Mouse (Mus musculus) CH12.LX (cell line): ENCODE results near the gene Mtnr1b. TPM values are rescaled to one million over a fixed set of nuclear protein-coding genes. Genes with fewer than 3 reads are reported as not detected.

Source experiments
- DNase-seq: peaks from one replicate; pipeline ENCODE4 v3.0.0-alpha.2; 2013; ENCODE audit errors: extremely low read depth
- H3K27ac ChIP-seq: 2 replicates; pipeline ENCODE4 v1.5.1; 2012; ENCODE audit warnings: low read depth, mild to moderate bottlenecking, control low read depth, moderate library complexity; ENCODE audit not compliant: insufficient read depth
- H3K27me3 ChIP-seq: replicated peaks from 2 replicates; pipeline ENCODE3; 2012; ENCODE audit warnings: inconsistent platforms
- H3K36me3 ChIP-seq, 2 experiments: replicated peaks in 1 of 2; 2 replicates each; pipeline versions ENCODE3 to v1.6.1; 2012; ENCODE audit warnings: inconsistent platforms in 1 of 2, low read length in 1 of 2, mild to moderate bottlenecking in 1 of 2, mixed read lengths in 1 of 2, moderate library complexity in 1 of 2; ENCODE audit not compliant: control insufficient read depth in 1 of 2, insufficient read depth in 1 of 2
- H3K4me1 ChIP-seq, 2 experiments: 2 replicates each; pipeline ENCODE4 v1.6.1; 2012; ENCODE audit warnings: inconsistent platforms in 1 of 2, moderate library complexity in 1 of 2; ENCODE audit not compliant: insufficient read depth in 2 of 2, control insufficient read depth in 1 of 2
- H3K4me2 ChIP-seq: 2 replicates; pipeline ENCODE4 v1.6.1; 2012; ENCODE audit warnings: low read depth, mild to moderate bottlenecking, control low read depth; ENCODE audit not compliant: poor library complexity, insufficient read depth, severe bottlenecking
- H3K4me3 ChIP-seq, 3 experiments: fragments of 150-350 bp in 1 of 3; sonication (generic) in 1 of 3; replicated peaks in 1 of 3; 2 replicates each; pipeline versions ENCODE3 to v1.5.1; 2011 to 2012; ENCODE audit warnings: low read depth in 2 of 3, low read length in 2 of 3, mild to moderate bottlenecking in 2 of 3, moderate library complexity in 2 of 3, control low read depth in 1 of 3, improper control_type of control experiment in 1 of 3, inconsistent platforms in 1 of 3, mixed read lengths in 1 of 3; ENCODE audit not compliant: poor library complexity in 1 of 3
- H3K79me2 ChIP-seq: replicated peaks from 2 replicates; pipeline ENCODE4 v1.6.1; 2012; ENCODE audit warnings: mild to moderate bottlenecking, moderate library complexity; ENCODE audit not compliant: control insufficient read depth, poor library complexity, insufficient read depth, severe bottlenecking; ENCODE audit errors: extremely low read depth
- H3K9ac ChIP-seq: 2 replicates; pipeline ENCODE4 v1.6.1; 2012; ENCODE audit warnings: low read depth, mild to moderate bottlenecking, control low read depth, moderate library complexity; ENCODE audit not compliant: insufficient read depth
- H3K9me3 ChIP-seq: replicated peaks from 2 replicates; pipeline ENCODE3; 2012; ENCODE audit warnings: low read length, inconsistent platforms, mixed read lengths
- BHLHE40 ChIP-seq: IDR thresholded peaks from 2 replicates; pipeline ENCODE4 v1.6.1; 2011; ENCODE audit warnings: mild to moderate bottlenecking, low read depth, low read length, improper control_type of control experiment
- CHD2 ChIP-seq: IDR thresholded peaks from 2 replicates; pipeline ENCODE4 v1.6.1; 2011; ENCODE audit warnings: low read length, improper control_type of control experiment
- CTCF ChIP-seq, 2 experiments: IDR thresholded peaks in 1 of 2; conservative IDR thresholded peaks in 1 of 2; 2 replicates each; pipeline ENCODE4 v1.5.1; 2011 to 2012; ENCODE audit warnings: low read depth in 2 of 2, low read length in 2 of 2, improper control_type of control experiment in 1 of 2, inconsistent platforms in 1 of 2, mild to moderate bottlenecking in 1 of 2, moderate library complexity in 1 of 2
- ELF1 ChIP-seq: IDR thresholded peaks from 2 replicates; pipeline ENCODE4 v1.6.1; 2014; ENCODE audit warnings: low read depth, mild to moderate bottlenecking, inconsistent platforms, low read length, improper control_type of control experiment
- ETS1 ChIP-seq: conservative IDR thresholded peaks from 2 replicates; pipeline ENCODE4 v1.6.1; 2012; ENCODE audit warnings: low read depth, mild to moderate bottlenecking, inconsistent platforms, low read length, improper control_type of control experiment, moderate library complexity
- HCFC1 ChIP-seq: IDR thresholded peaks from 2 replicates; pipeline ENCODE4 v1.6.1; 2012; ENCODE audit warnings: low read depth, mild to moderate bottlenecking, inconsistent platforms, low read length, improper control_type of control experiment
- IRF4 ChIP-seq: IDR thresholded peaks from 2 replicates; pipeline ENCODE4 v1.6.1; 2014; ENCODE audit warnings: low read depth, mild to moderate bottlenecking, inconsistent platforms, low read length, improper control_type of control experiment
- JUN ChIP-seq: IDR thresholded peaks from 2 replicates; pipeline ENCODE4 v1.6.1; 2011; ENCODE audit warnings: low read depth, mild to moderate bottlenecking, low read length, improper control_type of control experiment, moderate library complexity; ENCODE audit not compliant: insufficient read depth
- JUND ChIP-seq: conservative IDR thresholded peaks from 2 replicates; pipeline ENCODE4 v1.6.1; 2011; ENCODE audit warnings: low read depth, low read length, improper control_type of control experiment
- KAT2A ChIP-seq: IDR thresholded peaks from 2 replicates; pipeline ENCODE4 v1.6.1; 2012; ENCODE audit warnings: low read length, improper control_type of control experiment, inconsistent platforms; ENCODE audit not compliant: insufficient replicate concordance
- MAFK ChIP-seq: IDR thresholded peaks from 2 replicates; pipeline ENCODE4 v1.6.1; 2011; ENCODE audit warnings: low read length, improper control_type of control experiment; ENCODE audit not compliant: insufficient replicate concordance
- MAX ChIP-seq: IDR thresholded peaks from 2 replicates; pipeline ENCODE4 v1.6.1; 2011; ENCODE audit warnings: low read length, improper control_type of control experiment
- MAZ ChIP-seq: IDR thresholded peaks from 2 replicates; pipeline ENCODE4 v1.6.1; 2012; ENCODE audit warnings: low read depth, mild to moderate bottlenecking, inconsistent platforms, low read length, improper control_type of control experiment, moderate library complexity
- MEF2A ChIP-seq: IDR thresholded peaks from 2 replicates; pipeline ENCODE4 v1.6.1; 2014; ENCODE audit warnings: low read depth, mild to moderate bottlenecking, inconsistent platforms, low read length, improper control_type of control experiment, borderline replicate concordance
- MXI1 ChIP-seq: IDR thresholded peaks from 2 replicates; pipeline ENCODE4 v1.6.1; 2011; ENCODE audit warnings: mild to moderate bottlenecking, low read depth, low read length, improper control_type of control experiment
- MYC ChIP-seq: IDR thresholded peaks from 2 replicates; pipeline ENCODE4 v1.6.1; 2011; ENCODE audit warnings: low read depth, mild to moderate bottlenecking, improper control_type of control experiment, low read length
- NELFE ChIP-seq: IDR thresholded peaks from 2 replicates; pipeline ENCODE4 v1.6.1; 2011; ENCODE audit warnings: low read depth, low read length, improper control_type of control experiment
- PAX5 ChIP-seq: IDR thresholded peaks from 2 replicates; pipeline ENCODE4 v1.6.1; 2012; ENCODE audit warnings: low read length, inconsistent platforms, mixed read lengths
- POLR2A ChIP-seq: IDR thresholded peaks from 2 replicates; pipeline ENCODE4 v1.6.1; 2011; ENCODE audit warnings: low read depth, mild to moderate bottlenecking, improper control_type of control experiment, low read length
- RAD21 ChIP-seq: IDR thresholded peaks from 2 replicates; pipeline ENCODE4 v1.6.1; 2011; ENCODE audit warnings: low read depth, mild to moderate bottlenecking, low read length, improper control_type of control experiment, moderate library complexity
- SIN3A ChIP-seq: IDR thresholded peaks from 2 replicates; pipeline ENCODE4 v1.6.1; 2012; ENCODE audit warnings: low read length, improper control_type of control experiment, inconsistent platforms
- TBP ChIP-seq: conservative IDR thresholded peaks from 2 replicates; pipeline ENCODE4 v1.6.1; 2011; ENCODE audit warnings: low read depth, low read length, improper control_type of control experiment
- TCF12 ChIP-seq: IDR thresholded peaks from 2 replicates; pipeline ENCODE4 v1.6.1; 2014; ENCODE audit warnings: low read depth, mild to moderate bottlenecking, inconsistent platforms, low read length, improper control_type of control experiment
- UBTF ChIP-seq: IDR thresholded peaks from 2 replicates; pipeline ENCODE4 v1.6.1; 2012; ENCODE audit warnings: low read depth, mild to moderate bottlenecking, inconsistent platforms, low read length, improper control_type of control experiment, moderate library complexity
- USF2 ChIP-seq: conservative IDR thresholded peaks from 2 replicates; pipeline ENCODE4 v1.6.1; 2011; ENCODE audit warnings: low read depth, low read length, improper control_type of control experiment
- ZC3H11A ChIP-seq: IDR thresholded peaks from 2 replicates; pipeline ENCODE4 v1.6.1; 2012; ENCODE audit warnings: low read depth, mild to moderate bottlenecking, inconsistent platforms, low read length, improper control_type of control experiment
- ZKSCAN1 ChIP-seq: IDR thresholded peaks from 2 replicates; pipeline ENCODE4 v1.6.1; 2012; ENCODE audit warnings: low read depth, inconsistent platforms, low read length, improper control_type of control experiment, borderline replicate concordance
- ZMIZ1 ChIP-seq: IDR thresholded peaks from 2 replicates; pipeline ENCODE4 v1.6.1; 2012; ENCODE audit warnings: low read depth, mild to moderate bottlenecking, inconsistent platforms, low read length, improper control_type of control experiment
- ZNF384 ChIP-seq: IDR thresholded peaks from 2 replicates; pipeline ENCODE4 v1.6.1; 2012; ENCODE audit warnings: low read depth, low read length, improper control_type of control experiment, inconsistent platforms
- dilution Hi-C: fragments of 300-500 bp; cut with MboI; formaldehyde crosslinking; loops from 2 replicates; pipeline ENCODE4 v1.14.3; 2020; ENCODE audit warnings: low sequenced_read_pairs; ENCODE audit not compliant: extremely low pct_unique_long_range_greater_than_20kb, extremely low pct_ligation_motif_present
- in situ Hi-C: fragments of 300-500 bp; cut with MboI; formaldehyde crosslinking; loops from 3 replicates; pipeline ENCODE4 v1.14.3; 2019; ENCODE audit warnings: low sequenced_read_pairs, low pct_ligation_motif_present, low pct_unique_long_range_greater_than_20kb, mixed read lengths
- polyA plus RNA-seq: library from polyadenylated mRNA; unstranded; fragments of >175 nt; gene quantifications from 2 replicates; pipeline ENCODE4 v1.2.1, GENCODE M21; 2012; ENCODE audit warnings: low read depth; ENCODE audit not compliant: insufficient read length
- total RNA-seq, 2 experiments: library from RNA; depleted of rRNA; stranded (reverse); fragments of 300-350 nt in 1 of 2; fragments of >200 nt in 1 of 2; gene quantifications; 2 replicates each; pipeline ENCODE4 v1.2.3; 2012 to 2014

Gene Mtnr1b
- total and polyA plus RNA-seq, 3 experiments: not detected

DNA sequence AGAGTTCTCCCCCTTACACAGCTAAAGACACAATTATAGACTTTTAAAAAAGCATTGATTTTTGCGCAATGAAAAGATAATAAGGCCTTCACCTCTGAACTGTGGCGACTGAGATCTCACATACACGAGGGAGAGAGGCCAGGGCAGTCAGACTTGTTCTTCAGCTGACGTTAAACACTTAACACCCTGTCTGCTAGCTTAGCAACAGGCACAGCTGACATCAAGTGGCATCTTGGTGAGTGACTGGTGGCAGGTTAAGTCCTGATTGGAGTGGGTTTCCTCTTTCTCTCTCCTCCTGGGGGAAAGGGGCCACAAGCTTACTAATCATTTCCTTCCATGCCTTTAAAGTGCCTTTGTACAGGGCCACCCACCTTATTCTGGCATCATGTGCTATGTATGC is 4.3 kb downstream of the Mtnr1b start:
- dilution Hi-C loops: no loop called here
- no peaks in the 10 kb centered on the region; the same call in 1 of the 2 replicates for H3K79me2 ChIP-seq
- H3K9me3 ChIP-seq: no peaks in the 10 kb centered on the region
- DNase-seq: no peak
- TF ChIP-seq CTCF (conservative IDR thresholded peaks at IDR 0.05 in 1 of 2, IDR thresholded peaks at IDR 0.05 in 1 of 2; ENCODE audit: low read depth in 2 of 2, low read length in 2 of 2) (no peak), ZKSCAN1 (no peak), UBTF (no peak), ELF1 (no peak), JUND (no peak), CHD2 (no peak), PAX5 (no peak), ZC3H11A (no peak), MXI1 (no peak), USF2 (no peak), SIN3A (no peak), MAZ (no peak), NELFE (no peak), ZMIZ1 (no peak)
- TF ChIP-seq, all 38 proteins: peak for 0
- H3K4me3 ChIP-seq: no peak overlapping the region
- no peak overlapping the region for H3K9ac ChIP-seq
- H3K36me3 ChIP-seq: no peaks in the 10 kb centered on the region
- H3K27ac ChIP-seq: no peak overlapping the region
- no peak overlapping the region for H3K4me2 ChIP-seq
- no peaks in the 10 kb centered on the region for H3K27me3 ChIP-seq
- peaks cover 0 to 8% of the 10 kb centered on the region in 2 experiments; a peak in 2 of 4 replicates for H3K4me1 ChIP-seq
- in situ Hi-C loops: loop anchor here (25.0 kb wide), 1 partner anchor 433 kb away; no protein-coding TSS in a partner anchor

DNA sequence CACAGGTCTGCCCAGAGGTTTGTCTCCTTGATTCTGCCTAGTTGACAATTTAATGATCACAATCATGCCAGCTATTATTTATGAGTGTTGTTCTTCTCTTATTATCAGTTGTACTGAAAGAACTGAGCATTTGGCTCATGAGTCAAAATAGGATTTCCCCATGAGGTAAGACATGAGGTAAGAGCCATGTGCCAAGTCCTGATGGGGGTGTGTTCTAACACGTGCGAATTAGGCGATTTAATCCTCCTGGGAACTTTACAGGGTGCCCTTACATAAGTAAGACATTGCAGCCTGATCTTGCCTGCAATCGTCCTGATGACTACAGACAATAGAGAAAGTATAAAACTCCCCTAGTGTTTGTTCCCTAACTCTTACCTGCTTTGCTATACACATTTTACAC is 4.9 kb downstream of the Mtnr1b start:
- dilution Hi-C loops: no loop called here
- H3K4me3 ChIP-seq: no peak overlapping the region

More for the DNA sequence above, 4.9 kb downstream of the Mtnr1b start:
- TF ChIP-seq USF2: no peak
- TF ChIP-seq BHLHE40: peak; percentile 93
- TF ChIP-seq JUN: peak; percentile 28; the same call in 1 of the 2 replicates
- peak; percentile 70 for TF ChIP-seq MYC
- TF ChIP-seq RAD21: no peak
- TF ChIP-seq MEF2A: no peak
- TF ChIP-seq ZMIZ1: no peak
- TF ChIP-seq TCF12: no peak
- TF ChIP-seq HCFC1: no peak
- TF ChIP-seq MAX: peak; percentile 73
- TF ChIP-seq IRF4: no peak
- no peak for TF ChIP-seq CHD2
- no peak for TF ChIP-seq MAZ
- peak; percentile 36; the same call in 1 of the 2 replicates for TF ChIP-seq JUND
- TF ChIP-seq ETS1: peak; percentile 46; the same call in 1 of the 2 replicates
- no peak for TF ChIP-seq MAFK
- no peak for TF ChIP-seq POLR2A
- no peak for TF ChIP-seq ZC3H11A
- TF ChIP-seq ZNF384: no peak
- TF ChIP-seq KAT2A: no peak
- TF ChIP-seq ELF1: no peak
- TF ChIP-seq MXI1: peak; percentile 69; the same call in 1 of the 2 replicates
- no peak for TF ChIP-seq TBP
- H3K27ac ChIP-seq: no peak overlapping the region
- DNase-seq: peak; percentile 9
- no peak overlapping the region for H3K9ac ChIP-seq
- H3K27me3 ChIP-seq: no peaks in the 10 kb centered on the region
- no peaks in the 10 kb centered on the region for H3K9me3 ChIP-seq
- H3K4me1 ChIP-seq: peaks cover 0 to 8% of the 10 kb centered on the region in 2 experiments; a peak in 2 of 4 replicates
- in situ Hi-C loops: loop anchor here (25.0 kb wide), 1 partner anchor 432 kb away; no protein-coding TSS in a partner anchor
- no peaks in the 10 kb centered on the region for H3K36me3 ChIP-seq
- no peak overlapping the region for H3K4me2 ChIP-seq
- H3K79me2 ChIP-seq: no peaks in the 10 kb centered on the region; the same call in 1 of the 2 replicates
